In genomic region chr8:94378763-94379415, GRCm38 (mm10) we compare ENCODE assay signal across 12 mouse cellular contexts. TPM values are rescaled to one million over a fixed set of nuclear protein-coding genes. Genes with fewer than 3 reads are reported as not detected.
DNase-seq lines count a peak whose midpoint lies in the region; ATAC-seq and TF ChIP-seq lines count a peak whose summit lies in the region.
"Had no signal": no experiment of that assay in that cellular context is flagged by ENCODE, and none has a peak within 500 bp of the region (broad histone marks: within the 10 kb centered on the region; RNA-seq: fewer than 3 reads in every experiment).

No protein-coding gene starts in this region.

- peak; percentile 41 for TF ChIP-seq CTCF in layer of hippocampus, adult 2 months (conservative IDR thresholded peaks at IDR 0.05)
- TF ChIP-seq CTCF in midbrain, postnatal 0 days (IDR thresholded peaks at IDR 0.05): no peak

- H3K36me3 ChIP-seq in heart, embryonic 10.5 days: no peaks in the 10 kb centered on the region
- no peaks in the 10 kb centered on the region for H3K36me3 ChIP-seq in midbrain, postnatal 0 days (ENCODE audit: insufficient read depth, low read length)

- no peaks in the 10 kb centered on the region for H3K27me3 ChIP-seq in heart, embryonic 10.5 days (ENCODE audit: insufficient read depth, poor library complexity, severe bottlenecking)
- H3K27me3 ChIP-seq in midbrain, postnatal 0 days (ENCODE audit: insufficient read depth, low read length): no peaks in the 10 kb centered on the region

- H3K9ac ChIP-seq in midbrain, postnatal 0 days (replicated peaks; ENCODE audit: low read length, poor library complexity, severe bottlenecking): no peak overlapping the region

- no peak for ATAC-seq in midbrain, postnatal 0 days (ENCODE audit: low FRiP score)

- H3K4me1 ChIP-seq in heart, embryonic 10.5 days: peaks cover 21% of the 10 kb centered on the region
- H3K4me1 ChIP-seq in midbrain, postnatal 0 days (ENCODE audit: insufficient read depth, low read length): no peaks in the 10 kb centered on the region

- H3K27ac ChIP-seq in heart, embryonic 10.5 days: peak overlapping the region; percentile 60; the same call in 1 of the 2 replicates
- H3K27ac ChIP-seq in layer of hippocampus, adult 2 months: no peak overlapping the region
- no peak overlapping the region for H3K27ac ChIP-seq in midbrain, postnatal 0 days (ENCODE audit: low read depth, low read length)

- 75% methylated on average over 15 of the region's 15 CpGs for WGBS in heart, embryonic 10.5 days
- 89% methylated on average over 15 of the region's 15 CpGs for WGBS in midbrain, postnatal 0 days

- H3K9me3 ChIP-seq in heart, embryonic 10.5 days: no peaks in the 10 kb centered on the region
- no peaks in the 10 kb centered on the region for H3K9me3 ChIP-seq in midbrain, postnatal 0 days (ENCODE audit: low read length)

- no peak for DNase-seq in heart, embryonic 10.5 days (ENCODE audit: low spot score)
- no peak for DNase-seq in heart, postnatal 14 days
- no peak for DNase-seq in layer of hippocampus, adult 2 months (ENCODE audit: low spot score in 2 of 2)
- DNase-seq in layer of hippocampus, adult 9-11 months: no peak
- DNase-seq in A20 (ENCODE audit: low read depth, low spot score): peak; percentile 95
- DNase-seq in lung, postnatal 25 days (ENCODE audit: low spot score): peak; percentile 54
- DNase-seq in cerebellum, postnatal 10 days: no peak
- DNase-seq in midbrain, postnatal 0 days (ENCODE audit: low spot score): no peak
- DNase-seq: cerebellum, postnatal 36 days; left cerebral cortex, postnatal 4 days; thymus, postnatal 25 days had no signal

- no peak overlapping the region for H3K4me2 ChIP-seq in midbrain, postnatal 0 days (ENCODE audit: low read depth, low read length, poor library complexity, severe bottlenecking)

- no peak overlapping the region for H3K4me3 ChIP-seq in heart, embryonic 10.5 days
- H3K4me3 ChIP-seq in layer of hippocampus, adult 2 months: no peak overlapping the region
- no peak overlapping the region for H3K4me3 ChIP-seq in midbrain, postnatal 0 days (ENCODE audit: low read depth, low read length)

- intact Hi-C loops in heart, postnatal 14 days (cut with DNase I): no loop called here

RNA-seq across cellular contexts. Expression of gene Herpud1, which starts 7.3 kb away (rescaled TPM):
- polyA plus RNA-seq in heart, embryonic 10.5 days (2016; fragmentation: Nextera tagmentation; extraction: Ambion mirVana): 75.5 and 90.8 TPM in 2 replicates
- total RNA-seq in heart, postnatal 14 days (2021): 100 to 1,000 TPM; 168 to 178 TPM
- total RNA-seq in layer of hippocampus, adult 2 months (2021): 10 to 100 TPM; 54.4 to 57.3 TPM
- total RNA-seq in midbrain, postnatal 0 days (2014; rRNA removed): 86.1 and 87.1 TPM in 2 replicates
- 71.0 and 80.4 TPM in 2 replicates for polyA plus RNA-seq in midbrain, postnatal 0 days (2015; fragmentation: Nextera tagmentation; extraction: Ambion mirVana)

RNA-seq across cellular contexts. Expression of gene Slc12a3, which starts 49.9 kb away (rescaled TPM):
- polyA plus RNA-seq in heart, embryonic 10.5 days (2016; fragmentation: Nextera tagmentation; extraction: Ambion mirVana): 0.06 TPM in 1 of 2 replicates, not detected in the other
- under 1 TPM; 0.22 to 0.88 TPM for total RNA-seq in heart, postnatal 14 days (2021)
- 1 to 10 TPM in 1 of 2 experiments, under 1 TPM in 1; 0.54 to 1.0 TPM for total RNA-seq in layer of hippocampus, adult 2 months (2021)
- total RNA-seq in midbrain, postnatal 0 days (2014; rRNA removed): not detected in 2 replicates
- polyA plus RNA-seq in midbrain, postnatal 0 days (2015; fragmentation: Nextera tagmentation; extraction: Ambion mirVana): 0.05 and 0.17 TPM in 2 replicates
- total RNA-seq: granulocyte monocyte progenitor cell, adult 5-6 weeks had no signal

RNA-seq across cellular contexts. Expression of gene Nlrc5, which starts 55.3 kb away (rescaled TPM):
- polyA plus RNA-seq in heart, embryonic 10.5 days (2016; fragmentation: Nextera tagmentation; extraction: Ambion mirVana): not detected in 2 replicates
- total RNA-seq in heart, postnatal 14 days (2021): 1 to 10 TPM in 1 of 2 experiments, under 1 TPM in 1; 0.22 to 1.4 TPM
- total RNA-seq in layer of hippocampus, adult 2 months (2021): 1 to 10 TPM in 1 of 2 experiments, under 1 TPM in 1; 0.54 to 1.4 TPM
- total RNA-seq in midbrain, postnatal 0 days (2014; rRNA removed): 0.22 and 1.7 TPM in 2 replicates
- 0.56 and 0.63 TPM in 2 replicates for polyA plus RNA-seq in midbrain, postnatal 0 days (2015; fragmentation: Nextera tagmentation; extraction: Ambion mirVana)

Comparison
In these comparisons a context has a peak if more than half of its experiments do, and no peak if none do; other contexts are left out.
1. DNase-seq: peak in A20 (single experiment) and lung, postnatal 25 days (single experiment); none in heart, embryonic 10.5 days (single experiment), heart, postnatal 14 days (0 of 2), layer of hippocampus, adult 2 months (0 of 2), layer of hippocampus, adult 9-11 months (single experiment), cerebellum, postnatal 10 days (0 of 2) and midbrain, postnatal 0 days (single experiment).